Mouse (Mus musculus) lung, postnatal 36 days (tissue): Measurements from ENCODE around the gene Slc15a3.
A peak's percentile ranks its signal among the peaks of the same experiment; 100 is the strongest.

Source experiments
- DNase-seq: peaks from one replicate; pipeline ENCODE4 v3.0.0; 2022; ENCODE audit warnings: mixed read lengths

The Slc15a3 gene

DNA sequence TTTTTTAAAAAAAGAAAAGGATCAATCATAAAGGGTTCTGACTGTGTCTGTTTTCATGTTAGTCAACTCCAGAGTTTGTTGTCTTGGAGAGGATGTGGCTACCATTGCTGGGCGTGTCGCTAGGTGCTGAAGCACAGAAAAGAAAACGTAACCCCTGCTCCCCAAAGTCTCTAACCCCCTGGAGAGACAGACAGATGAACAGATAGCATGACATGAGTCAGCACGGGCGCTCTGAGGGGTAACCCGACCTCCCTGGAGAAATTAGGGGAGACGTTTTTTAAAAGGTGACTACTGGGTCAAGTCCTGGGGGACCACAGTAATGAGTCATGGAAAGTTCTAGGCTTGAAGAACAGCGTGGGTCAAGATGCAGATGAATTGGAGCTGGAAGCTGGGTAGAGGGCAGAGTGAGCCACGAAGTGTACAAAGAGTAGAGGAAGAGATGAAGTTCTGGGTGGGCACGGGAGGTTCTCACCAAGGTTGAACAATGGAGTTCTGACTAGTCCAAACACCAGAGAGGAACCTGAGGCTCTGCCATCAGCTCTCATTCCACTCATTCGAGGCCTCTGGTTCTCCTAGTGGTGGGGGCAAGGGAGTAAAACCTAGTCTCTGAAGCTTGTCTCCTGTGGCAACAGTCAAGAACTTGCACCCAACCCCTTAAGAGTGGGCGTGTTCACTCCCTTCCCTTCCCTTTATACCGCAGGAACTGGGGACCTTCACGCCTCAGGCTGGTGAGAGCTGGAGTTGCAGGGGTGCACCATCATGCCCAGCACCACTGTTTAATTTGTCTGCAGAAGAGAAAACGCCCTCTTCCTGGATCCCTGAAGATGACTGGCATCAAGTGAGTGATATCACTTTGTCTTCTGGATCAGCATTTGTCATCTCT is at the start of gene Slc15a3:
Gene Slc15a3 (plus strand): TSS at position 718 of the 883 bp plus-strand sequence.
- no peak for DNase-seq

- DNase-seq = no peak
Observed at GRCm38 (mm10) chr19:10790323-10790722, 49.2 kb upstream of the Slc15a3 start.

- DNase-seq = no peak
Observed at GRCm38 (mm10) chr19:10793044-10793443, 46.5 kb upstream of the Slc15a3 start.

DNA sequence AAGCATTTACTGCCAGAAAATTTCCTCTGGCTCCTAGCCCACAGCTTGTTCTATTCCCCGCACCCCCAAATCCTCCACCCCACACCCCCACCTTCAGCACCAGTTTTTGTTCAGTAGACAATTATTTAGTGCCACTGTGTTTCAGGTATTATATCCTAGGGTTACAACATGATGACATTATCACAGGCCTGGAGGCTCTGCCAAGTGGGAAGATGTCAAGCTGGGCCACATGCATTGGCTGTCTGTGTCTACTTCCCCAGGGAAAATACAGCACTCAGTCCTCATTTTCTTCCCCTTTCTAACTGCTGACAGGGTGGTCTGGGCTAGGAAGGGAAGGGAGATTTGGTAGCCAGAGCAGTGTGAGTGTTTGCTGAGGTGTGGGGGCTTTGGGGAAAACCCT is 44.6 kb upstream of the Slc15a3 start:
- DNase-seq = no peak

GRCm38 (mm10) chr19:10798576-10798975 is 41.0 kb upstream of the Slc15a3 start:
- DNase-seq = no peak

DNA sequence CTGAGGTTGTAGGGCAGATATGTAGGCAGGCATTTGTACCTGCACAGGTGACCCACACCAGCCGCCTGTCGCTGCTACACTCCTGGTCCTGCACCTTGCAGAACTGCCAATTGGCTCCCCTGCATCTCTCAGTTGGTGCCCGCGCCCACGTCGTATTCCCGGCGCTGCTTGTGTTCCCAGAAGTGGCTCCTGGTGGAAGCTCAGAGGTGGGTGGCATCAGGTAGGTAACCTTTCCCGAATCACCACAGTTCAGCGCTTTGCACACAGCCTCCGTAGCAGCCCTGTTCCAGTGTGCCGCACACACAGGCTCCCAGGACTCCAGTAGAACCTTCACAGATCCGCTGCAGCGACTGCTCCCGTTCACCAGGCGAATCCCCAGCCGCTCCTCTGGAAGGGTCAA is 40.4 kb upstream of the Slc15a3 start:
- no peak for DNase-seq

DNA sequence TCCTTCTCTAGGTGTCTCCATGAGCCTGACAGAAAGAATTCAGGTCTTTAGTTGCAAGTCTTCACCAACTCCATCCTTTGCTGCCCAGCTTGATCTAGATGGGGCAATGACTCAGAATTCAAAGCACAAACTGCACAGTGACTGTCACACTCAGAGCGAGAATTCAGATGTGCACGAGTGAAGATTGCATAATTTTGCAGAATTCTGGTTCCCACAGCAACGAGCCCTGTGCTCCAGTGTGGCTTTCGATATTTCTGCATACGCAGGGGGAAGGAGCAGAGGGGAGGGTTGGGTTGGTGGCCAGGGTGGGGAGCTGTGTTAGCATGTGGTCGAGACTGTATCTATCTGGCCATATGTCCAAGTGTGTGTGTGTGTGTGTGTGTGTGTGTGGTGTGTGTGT is 38.5 kb upstream of the Slc15a3 start:
- DNase-seq = peak; percentile 57

DNA sequence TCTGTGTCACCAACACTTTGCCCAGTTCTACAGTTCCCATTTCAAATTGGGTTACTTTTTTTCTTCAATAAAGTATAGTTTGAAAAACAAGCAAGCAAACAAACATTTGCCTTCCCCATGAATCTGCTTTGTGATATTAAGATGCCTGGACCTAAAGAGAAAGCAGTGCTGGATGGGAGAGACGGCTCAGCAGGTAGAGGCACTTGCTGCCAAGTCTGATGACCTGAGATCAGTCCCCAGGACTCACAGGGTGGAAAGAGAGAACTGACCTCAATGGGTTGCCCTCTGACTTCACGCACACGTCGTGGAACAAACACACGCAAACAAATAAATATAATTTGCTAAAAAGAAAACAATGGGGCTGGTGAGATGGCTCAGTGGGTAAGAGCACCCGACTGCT is 37.6 kb upstream of the Slc15a3 start:
- DNase-seq = no peak

GRCm38 (mm10) chr19:10803751-10804150 is 35.8 kb upstream of the Slc15a3 start:
- peak; percentile 69 for DNase-seq

- no peak for DNase-seq
Observed at GRCm38 (mm10) chr19:10804850-10805660, 34.5 kb upstream of the Slc15a3 start.

DNA sequence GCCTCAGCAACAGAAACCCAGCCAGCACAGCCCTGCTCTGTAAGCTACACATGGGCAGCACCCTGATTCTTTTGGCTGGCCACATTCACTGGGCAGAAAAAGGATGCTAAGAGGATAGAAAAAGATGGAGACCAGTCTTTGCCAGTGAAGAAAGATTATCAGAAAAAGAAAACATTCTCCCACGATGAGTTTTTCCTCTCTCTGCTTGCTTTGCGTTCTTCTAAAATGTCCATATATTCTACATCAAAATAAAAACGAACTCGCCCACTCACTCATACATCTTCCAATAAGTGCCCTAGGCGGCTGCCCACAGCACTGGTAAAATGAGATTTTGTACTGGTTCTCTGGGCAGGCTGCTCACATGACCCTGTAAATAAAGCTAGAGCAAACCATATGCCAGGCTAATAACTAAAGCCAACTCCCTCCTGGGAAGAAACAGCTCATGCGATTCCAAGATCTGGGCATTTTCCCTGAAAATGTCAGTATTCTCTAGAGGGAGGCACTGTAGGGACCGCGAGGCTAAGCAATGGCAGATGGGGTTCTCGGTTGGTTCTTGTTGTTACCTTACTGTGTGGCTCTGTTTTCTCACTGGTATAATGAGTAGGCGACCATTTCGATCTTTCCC is 33.8 kb upstream of the Slc15a3 start:
- DNase-seq = no peak

DNA sequence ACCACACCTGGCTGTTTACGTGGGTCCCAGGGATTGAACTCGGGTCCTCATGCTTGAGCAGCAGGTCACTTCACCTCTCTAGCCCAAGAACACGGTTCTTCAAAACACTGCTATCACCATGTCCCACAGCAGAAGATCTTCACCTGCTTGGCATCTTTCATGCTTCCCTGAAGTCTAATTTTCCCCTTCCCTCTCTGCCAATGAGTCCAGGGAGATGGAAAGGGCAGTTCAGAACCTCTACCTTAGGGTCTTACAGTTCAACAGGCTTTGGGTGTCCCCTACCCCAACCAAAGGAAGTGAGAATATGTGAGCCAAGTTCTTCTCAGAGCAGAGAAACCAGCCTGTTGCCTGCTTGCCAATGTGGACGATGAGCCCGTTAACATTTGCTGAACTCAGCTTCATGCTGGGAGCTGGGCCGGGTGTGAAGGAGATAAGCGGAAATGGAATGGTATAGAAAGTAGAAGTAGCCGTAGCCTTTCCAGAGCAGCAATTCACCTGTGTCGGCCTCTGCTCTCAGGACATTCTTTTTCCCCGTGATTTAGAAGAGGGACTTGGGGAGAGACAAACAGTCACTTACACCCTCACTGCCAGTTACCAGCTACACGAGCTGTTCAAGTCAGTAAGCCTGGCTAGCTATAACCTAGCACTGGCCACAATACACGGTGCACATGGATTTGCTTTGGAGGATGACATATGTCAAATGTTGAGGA is 30.8 kb upstream of the Slc15a3 start:
- DNase-seq = no peak

DNA sequence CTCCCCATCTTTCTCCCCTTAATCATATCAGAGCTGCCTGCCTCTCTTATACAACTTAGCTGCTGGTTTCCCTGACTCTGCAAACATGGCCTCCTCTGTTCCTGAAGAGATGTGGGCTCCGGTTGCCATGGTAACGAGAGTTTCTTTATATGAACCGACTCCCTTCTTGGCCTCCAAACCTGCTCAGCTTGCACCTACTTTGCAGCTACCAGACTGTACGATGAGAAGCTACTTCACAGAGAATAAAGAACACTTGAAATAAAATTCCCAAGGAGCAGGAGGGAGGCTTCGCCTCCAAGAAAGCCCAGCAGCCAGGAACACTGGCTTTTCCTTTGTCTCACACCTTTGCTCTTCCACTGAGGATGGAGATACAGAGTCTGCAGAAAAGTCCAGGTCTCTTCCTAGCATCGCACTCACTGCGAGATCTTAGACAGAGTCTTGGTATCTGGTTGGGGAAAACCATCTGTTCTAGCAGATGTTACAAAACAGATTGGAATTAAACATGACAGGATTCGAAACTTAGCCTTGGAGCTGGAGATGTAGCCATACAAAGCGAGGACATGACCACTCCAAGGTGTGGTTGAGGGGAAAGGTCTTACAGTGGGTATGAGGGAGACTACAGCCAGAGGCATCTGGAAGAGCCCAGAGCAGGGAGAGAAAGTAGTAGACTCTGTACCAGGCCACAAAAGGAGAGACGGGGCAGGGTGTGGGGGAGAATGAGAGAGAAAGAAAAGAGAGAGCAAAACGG is 29.9 kb upstream of the Slc15a3 start:
- peak; percentile 38 for DNase-seq

DNA sequence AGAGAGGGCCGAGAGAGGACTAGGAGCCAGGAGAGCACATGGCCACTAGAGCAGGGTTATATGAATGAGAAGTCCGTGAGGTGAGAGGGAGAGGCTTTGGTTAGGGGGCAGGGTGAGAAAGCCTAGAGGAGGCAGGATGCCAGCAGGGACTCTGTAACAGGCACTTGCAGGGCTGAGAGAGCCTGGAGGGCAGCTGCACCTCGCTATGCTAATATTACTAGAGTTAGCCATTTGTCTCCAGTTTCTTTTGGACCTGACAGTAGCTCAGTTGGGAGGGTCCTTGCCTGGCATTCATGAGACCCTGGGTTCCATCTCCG is 29.4 kb upstream of the Slc15a3 start:
- DNase-seq = peak; percentile 62

DNA sequence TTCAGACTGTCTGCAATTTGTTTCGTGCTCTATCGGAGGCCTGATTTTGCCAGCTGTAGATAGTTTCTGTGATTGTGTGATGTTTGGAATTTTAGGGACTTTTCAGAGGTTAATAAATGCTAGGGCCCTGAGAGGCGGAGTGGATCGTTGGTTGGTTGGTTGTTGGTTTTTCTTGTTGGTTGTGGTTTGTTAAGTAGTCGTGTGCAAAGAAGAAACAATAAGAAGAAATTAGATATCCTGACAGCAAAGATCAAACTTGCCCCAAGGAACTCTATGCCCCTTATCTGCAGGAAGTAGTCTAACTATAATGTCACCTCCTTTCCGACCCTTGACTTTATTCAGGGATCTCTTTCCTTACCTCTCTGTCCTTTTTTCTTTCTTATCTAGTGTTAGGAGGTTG is 28.1 kb upstream of the Slc15a3 start:
- no peak for DNase-seq

DNA sequence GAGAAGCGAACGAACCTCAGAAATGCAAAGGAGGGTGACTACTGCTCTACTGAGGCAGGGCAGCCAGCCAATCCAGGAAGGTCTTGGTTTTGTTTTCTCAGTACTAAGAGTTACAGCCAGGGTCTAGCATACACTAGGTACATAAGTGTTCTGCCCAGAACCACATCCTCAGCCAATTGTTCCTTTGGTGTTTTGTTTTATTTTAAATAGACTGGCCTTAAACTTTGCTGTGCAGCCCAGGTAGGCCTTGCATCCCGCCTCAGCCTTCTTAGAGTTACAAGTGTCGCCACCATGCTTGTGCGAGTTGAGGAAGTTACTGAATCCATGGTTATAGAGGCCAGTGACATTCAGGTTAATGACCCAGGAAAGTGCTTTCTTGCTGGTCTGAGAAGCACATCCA is 26.5 kb upstream of the Slc15a3 start:
- DNase-seq = no peak

GRCm38 (mm10) chr19:10813905-10814304 is 25.6 kb upstream of the Slc15a3 start:
- no peak for DNase-seq

DNA sequence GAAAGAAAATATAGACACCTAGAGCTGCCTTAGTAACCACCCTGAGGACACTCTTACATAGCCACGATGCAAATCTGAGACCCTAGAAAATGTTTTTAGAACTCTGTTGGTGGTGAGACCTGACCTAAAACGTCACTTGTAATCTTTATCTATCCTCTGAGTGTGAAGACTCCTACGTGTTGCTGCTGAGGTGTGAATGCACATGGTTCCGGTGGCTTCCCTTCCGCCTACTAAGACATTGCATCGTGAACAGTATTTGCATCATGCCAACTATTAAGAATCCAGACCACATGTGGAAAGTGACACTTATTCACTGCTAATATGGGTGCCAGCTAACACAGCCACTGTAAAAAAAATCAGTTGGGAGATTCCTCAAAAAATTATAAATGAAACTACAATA is 23.7 kb upstream of the Slc15a3 start:
- DNase-seq = no peak

DNA sequence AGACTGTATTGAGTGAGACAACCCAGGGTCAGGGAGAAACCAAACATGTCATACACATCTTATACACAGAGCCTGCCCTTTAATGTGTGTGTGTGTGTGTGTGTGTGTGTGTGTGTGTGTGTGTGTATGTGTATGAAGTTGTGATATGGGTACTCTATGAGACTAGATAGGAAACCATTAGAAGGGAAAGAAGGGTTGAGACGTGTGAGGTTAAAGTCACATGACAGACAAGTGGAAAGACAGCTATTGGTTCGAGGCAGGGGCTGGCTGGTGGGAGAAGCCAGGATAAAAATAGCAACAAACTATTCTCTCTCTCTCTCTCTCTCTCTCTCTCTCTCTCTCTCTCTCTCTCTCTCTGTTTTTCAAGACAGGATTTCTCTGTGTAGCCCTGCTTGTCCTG is 23.1 kb upstream of the Slc15a3 start:
- no peak for DNase-seq

GRCm38 (mm10) chr19:10818217-10818946 is 21.1 kb upstream of the Slc15a3 start:
- peak; percentile 79 for DNase-seq

GRCm38 (mm10) chr19:10821319-10821718 is 18.2 kb upstream of the Slc15a3 start:
- no peak for DNase-seq

DNA sequence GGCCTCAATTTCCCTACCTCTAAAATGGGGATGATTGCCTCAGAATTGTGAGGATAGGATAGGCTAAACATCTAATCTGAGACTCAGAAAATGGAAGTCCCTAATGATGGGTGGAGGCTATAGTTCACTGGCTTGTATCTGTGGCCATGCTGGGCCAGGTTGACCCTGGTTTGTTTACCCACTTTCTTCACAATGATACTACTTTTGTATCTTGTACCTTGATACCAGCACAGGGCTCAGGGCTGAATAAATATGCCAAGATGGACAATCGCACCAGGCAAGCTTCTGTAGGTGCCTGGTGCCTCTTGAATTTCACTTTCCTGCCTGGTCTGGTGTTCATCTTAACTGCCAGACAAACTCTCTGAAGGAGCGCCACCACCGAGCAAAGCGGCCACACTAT is 17.0 kb upstream of the Slc15a3 start:
- DNase-seq = no peak
